Mouse (Mus musculus) 416B (cell line): ENCODE measurements at regions not wholly inside any gene's neighbourhood (a gene's known extent, or its start where the extent isn't known, plus 50 kb on each side); places are given as distances from the start of the nearest gene placed in this dataset.

ENCODE experiments used
- DNase-seq: peaks from one replicate; pipeline ENCODE4 v3.0.0; 2011; ENCODE audit warnings: low read depth

- no peak for DNase-seq
Measured at GRCm38 (mm10) chr4:135632443-135632842, 53.6 kb upstream of the Ifnlr1 start.

DNA sequence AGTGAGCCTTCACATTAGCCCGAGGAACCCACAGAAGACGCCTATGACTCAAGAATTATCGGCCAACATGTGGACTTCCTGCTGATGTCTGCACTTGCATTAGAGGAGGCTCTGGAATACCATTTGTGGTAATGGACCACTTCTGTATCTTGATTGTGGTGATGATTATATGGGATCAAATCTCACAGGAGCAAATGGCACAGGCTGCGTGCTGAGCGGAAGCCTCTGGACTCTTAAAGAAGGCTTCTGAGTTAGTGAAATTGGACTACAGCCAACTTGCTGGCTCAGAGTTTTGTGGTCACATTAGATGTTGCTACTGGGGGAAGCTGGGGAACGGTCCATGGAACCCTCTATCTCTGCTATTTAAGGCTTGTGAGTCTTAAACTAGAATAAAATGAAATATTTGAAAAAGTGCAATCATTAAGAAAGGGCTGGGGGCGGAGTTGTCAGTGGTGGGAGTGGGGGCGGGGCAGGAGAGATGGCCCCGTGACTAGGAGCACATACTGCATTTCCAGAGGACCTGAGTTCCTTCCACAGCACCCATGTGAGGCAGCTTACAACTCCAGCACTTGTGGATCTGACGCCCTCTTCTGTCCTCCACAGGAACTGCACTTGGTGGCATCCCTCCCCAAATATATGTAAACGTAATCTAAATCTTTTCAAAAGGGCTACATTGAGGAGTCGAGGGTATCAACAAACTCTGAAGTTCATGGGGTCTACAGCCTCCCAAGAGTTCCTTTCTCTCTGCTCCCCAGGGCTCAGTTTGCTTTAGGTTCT, 56.1 kb upstream of the Ifnlr1 start:
- DNase-seq = peak; percentile 88

DNA sequence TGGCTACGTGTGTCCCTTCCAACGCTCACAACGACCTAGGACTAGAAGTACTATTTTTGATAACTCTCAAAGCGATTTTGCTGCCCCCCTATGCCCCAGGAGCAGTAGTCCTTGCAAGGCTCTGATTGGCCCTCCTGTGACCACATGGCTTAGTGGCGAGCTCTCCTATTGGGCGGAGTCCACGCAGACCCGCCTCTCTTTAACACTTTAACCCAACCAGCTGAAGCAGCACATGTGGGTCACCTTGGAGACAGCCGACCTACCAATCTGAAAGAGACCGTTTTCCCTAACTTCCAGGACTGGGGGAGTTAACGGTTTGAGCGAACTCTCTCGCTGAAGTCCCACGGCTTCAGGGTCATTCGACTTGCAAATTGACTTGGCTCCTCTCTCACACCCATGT, 53.0 kb upstream of the Grhl3 start:
- no peak for DNase-seq

DNA sequence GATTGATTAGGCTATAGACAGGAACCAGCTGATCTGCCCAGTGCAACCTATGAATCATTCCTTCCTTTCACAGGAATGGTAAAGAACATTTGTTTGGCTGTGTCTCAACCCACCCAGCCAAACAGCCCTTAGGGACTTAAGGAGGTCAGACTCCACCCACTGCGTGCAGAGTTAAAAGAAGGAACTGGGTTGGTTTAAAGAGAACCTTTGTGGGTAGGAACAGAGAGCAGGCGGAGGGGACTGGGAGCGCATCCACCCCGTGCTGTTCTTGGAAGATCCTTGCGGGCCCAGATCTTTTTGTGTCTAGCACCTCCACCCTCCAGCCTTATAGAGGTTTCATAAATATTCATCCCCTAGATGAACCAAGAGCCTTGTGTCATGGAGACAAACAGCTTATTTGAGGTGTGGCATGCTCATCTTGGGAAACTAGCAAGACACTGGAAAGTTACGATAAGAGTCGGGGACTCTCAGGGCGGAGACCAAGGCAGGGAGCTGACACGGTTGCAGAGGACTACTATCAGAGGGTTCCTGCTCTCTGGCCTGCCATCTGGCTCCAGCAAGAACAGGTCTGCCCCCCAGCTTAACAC, 49.8 kb upstream of the Grhl3 start:
- no peak for DNase-seq
